Mouse (Mus musculus): ENCODE data around the gene Ptpn6.

GRCm38 (mm10) chr6:124782436-124782835, 43.9 kb upstream of the Ptpn6 start:
- TF ChIP-seq RCOR1 (IDR thresholded peaks at IDR 0.05; ENCODE audit: low read depth, low read length), result no peak
- TF ChIP-seq MAX (IDR thresholded peaks at IDR 0.05; ENCODE audit: low read length), result no peak
- TF ChIP-seq CTCF (IDR thresholded peaks at IDR 0.05 in 2 of 3, conservative IDR thresholded peaks at IDR 0.05 in 1 of 3; ENCODE audit: control insufficient read depth in 1 of 3, insufficient read depth in 1 of 3, low read depth in 2 of 3, low read length in 3 of 3, poor library complexity in 1 of 3, severe bottlenecking in 1 of 3), result no peak
- no peak for TF ChIP-seq HCFC1 (IDR thresholded peaks at IDR 0.05; ENCODE audit: low read depth, low read length)
- no peak for TF ChIP-seq POLR2A (IDR thresholded peaks at IDR 0.05; ENCODE audit: control insufficient read depth in 1 of 2, insufficient read depth in 1 of 2, low read depth in 1 of 2, low read length in 2 of 2, poor library complexity in 1 of 2)
- TF ChIP-seq POLR2AphosphoS5 (IDR thresholded peaks at IDR 0.05; ENCODE audit: borderline replicate concordance, low read depth, low read length), result no peak
